Mouse (Mus musculus) MEL (cell line): Measurements from ENCODE around the gene Dnaic2. TPM values are rescaled to one million over a fixed set of nuclear protein-coding genes. Genes with fewer than 3 reads are reported as not detected.

Experiments used
- DNase-seq: peaks from one replicate; pipeline ENCODE4 v3.0.0; 2011; ENCODE audit warnings: low read depth, low spot score
- H3K27ac ChIP-seq: 2 replicates; pipeline ENCODE4 v1.5.1; 2012; ENCODE audit warnings: low read depth, mild to moderate bottlenecking, control low read depth, low read length, moderate library complexity; ENCODE audit not compliant: control insufficient read depth
- H3K27me3 ChIP-seq, 2 experiments: fragments of 150-350 bp in 1 of 2; sonication (generic) in 1 of 2; 2 replicates each; pipeline ENCODE4 v1.6.1; 2012; ENCODE audit warnings: low read length in 2 of 2, mild to moderate bottlenecking in 2 of 2, improper control_type of control experiment in 1 of 2, moderate library complexity in 1 of 2; ENCODE audit not compliant: insufficient read depth in 2 of 2, control insufficient read depth in 1 of 2
- H3K36me3 ChIP-seq, 2 experiments: 2 replicates each; pipeline ENCODE4 v1.6.1; 2012 to 2014; ENCODE audit warnings: low read length in 2 of 2, improper control_type of control experiment in 1 of 2, inconsistent platforms in 1 of 2, mild to moderate bottlenecking in 1 of 2; ENCODE audit not compliant: insufficient read depth in 2 of 2, control insufficient read depth in 1 of 2
- H3K4me1 ChIP-seq, 2 experiments: fragments of 150-350 bp in 1 of 2; sonication (generic) in 1 of 2; 2 replicates each; pipeline ENCODE4 v1.6.1; 2012; ENCODE audit warnings: low read length in 2 of 2, improper control_type of control experiment in 1 of 2, mild to moderate bottlenecking in 1 of 2; ENCODE audit not compliant: insufficient read depth in 2 of 2, control insufficient read depth in 1 of 2
- H3K4me3 ChIP-seq, 2 experiments: fragments of 150-350 bp in 1 of 2; sonication (generic) in 1 of 2; 2 replicates each; pipeline ENCODE4 v1.5.1; 2012; ENCODE audit warnings: low read depth in 2 of 2, low read length in 2 of 2, mild to moderate bottlenecking in 2 of 2, moderate library complexity in 2 of 2, control low read depth in 1 of 2, improper control_type of control experiment in 1 of 2; ENCODE audit not compliant: control insufficient read depth in 1 of 2, insufficient read depth in 1 of 2
- H3K79me2 ChIP-seq: 2 replicates; pipeline ENCODE4 v1.6.1; 2012; ENCODE audit warnings: mild to moderate bottlenecking, low read length, moderate library complexity; ENCODE audit not compliant: control insufficient read depth, poor library complexity, insufficient read depth
- H3K9ac ChIP-seq: 2 replicates; pipeline ENCODE4 v1.6.1; 2012; ENCODE audit warnings: low read depth, mild to moderate bottlenecking, control low read depth, low read length, moderate library complexity; ENCODE audit not compliant: control insufficient read depth, poor library complexity, severe bottlenecking
- H3K9me3 ChIP-seq: fragments of 150-350 bp; sonication (generic); replicated peaks from 2 replicates; pipeline ENCODE4 v1.6.1; 2012; ENCODE audit warnings: mild to moderate bottlenecking, low read length, improper control_type of control experiment, moderate library complexity; ENCODE audit not compliant: insufficient read depth
- CHD1 ChIP-seq: IDR thresholded peaks from 2 replicates; pipeline ENCODE4 v1.6.1; 2012; ENCODE audit warnings: low read depth, mild to moderate bottlenecking, inconsistent platforms, low read length, improper control_type of control experiment
- CHD2 ChIP-seq: IDR thresholded peaks from 2 replicates; pipeline ENCODE4 v1.6.1; 2011; ENCODE audit warnings: low read length, improper control_type of control experiment
- CTCF ChIP-seq, 3 experiments: IDR thresholded peaks in 2 of 3; conservative IDR thresholded peaks in 1 of 3; 2 replicates each; pipeline ENCODE4 v1.5.1; 2011 to 2012; ENCODE audit warnings: low read length in 3 of 3, low read depth in 2 of 3, mild to moderate bottlenecking in 2 of 3, improper control_type of control experiment in 1 of 3, inconsistent platforms in 1 of 3, mixed read lengths in 1 of 3, moderate library complexity in 1 of 3; ENCODE audit not compliant: control insufficient read depth in 1 of 3, insufficient read depth in 1 of 3, poor library complexity in 1 of 3, severe bottlenecking in 1 of 3
- E2F4 ChIP-seq: IDR thresholded peaks from 2 replicates; pipeline ENCODE4 v1.6.1; 2011; ENCODE audit warnings: low read depth, low read length, improper control_type of control experiment, borderline replicate concordance
- ETS1 ChIP-seq: IDR thresholded peaks from 2 replicates; pipeline ENCODE4 v1.6.1; 2012; ENCODE audit warnings: low read depth, mild to moderate bottlenecking, inconsistent platforms, low read length, improper control_type of control experiment, moderate library complexity
- GATA1 ChIP-seq: IDR thresholded peaks from 2 replicates; pipeline ENCODE4 v1.6.1; 2011; ENCODE audit warnings: low read depth, low read length, improper control_type of control experiment
- HCFC1 ChIP-seq: IDR thresholded peaks from 2 replicates; pipeline ENCODE4 v1.6.1; 2012; ENCODE audit warnings: low read depth, mild to moderate bottlenecking, inconsistent platforms, low read length, improper control_type of control experiment, moderate library complexity
- KAT2A ChIP-seq: conservative IDR thresholded peaks from 2 replicates; pipeline ENCODE4 v1.6.1; 2012; ENCODE audit warnings: low read depth, low read length, improper control_type of control experiment, inconsistent platforms
- MAX ChIP-seq: IDR thresholded peaks from 2 replicates; pipeline ENCODE4 v1.6.1; 2011; ENCODE audit warnings: low read length, improper control_type of control experiment
- MEF2A ChIP-seq: IDR thresholded peaks from 2 replicates; pipeline ENCODE4 v1.6.1; 2014; ENCODE audit warnings: low read depth, mild to moderate bottlenecking, inconsistent platforms, low read length, improper control_type of control experiment; ENCODE audit not compliant: poor library complexity, insufficient replicate concordance, severe bottlenecking; ENCODE audit errors: extremely low read depth
- MXI1 ChIP-seq: IDR thresholded peaks from 2 replicates; pipeline ENCODE4 v1.6.1; 2011; ENCODE audit warnings: mild to moderate bottlenecking, low read depth, low read length, improper control_type of control experiment
- NELFE ChIP-seq: IDR thresholded peaks from 2 replicates; pipeline ENCODE4 v1.6.1; 2011; ENCODE audit warnings: low read depth, low read length, improper control_type of control experiment
- NRF1 ChIP-seq: IDR thresholded peaks from 2 replicates; pipeline ENCODE4 v1.6.1; 2014; ENCODE audit warnings: low read depth, mild to moderate bottlenecking, inconsistent platforms, low read length, improper control_type of control experiment, moderate library complexity; ENCODE audit not compliant: poor library complexity, insufficient read depth, severe bottlenecking
- POLR2A ChIP-seq, 2 experiments: IDR thresholded peaks; 2 replicates each; pipeline ENCODE4 v1.6.1; 2011 to 2012; ENCODE audit warnings: low read length in 2 of 2, mild to moderate bottlenecking in 2 of 2, control low read depth in 1 of 2, improper control_type of control experiment in 1 of 2, low read depth in 1 of 2, moderate library complexity in 1 of 2; ENCODE audit not compliant: control insufficient read depth in 1 of 2, insufficient read depth in 1 of 2, poor library complexity in 1 of 2
- POLR2AphosphoS2 ChIP-seq: IDR thresholded peaks from 2 replicates; pipeline ENCODE4 v1.6.1; 2011; ENCODE audit warnings: low read length, improper control_type of control experiment
- RAD21 ChIP-seq: IDR thresholded peaks from 2 replicates; pipeline ENCODE4 v1.6.1; 2011; ENCODE audit warnings: mild to moderate bottlenecking, low read depth, low read length, improper control_type of control experiment
- RCOR1 ChIP-seq: IDR thresholded peaks from 2 replicates; pipeline ENCODE4 v1.6.1; 2012; ENCODE audit warnings: low read depth, mild to moderate bottlenecking, inconsistent platforms, low read length, improper control_type of control experiment
- SIN3A ChIP-seq: IDR thresholded peaks from 2 replicates; pipeline ENCODE4 v1.6.1; 2012; ENCODE audit warnings: low read length, improper control_type of control experiment, inconsistent platforms
- TBP ChIP-seq: IDR thresholded peaks from 2 replicates; pipeline ENCODE4 v1.8.0; 2011; ENCODE audit warnings: low read depth, low read length, improper control_type of control experiment
- USF1 ChIP-seq: IDR thresholded peaks from 2 replicates; pipeline ENCODE4 v1.6.1; 2014; ENCODE audit warnings: low read depth, mild to moderate bottlenecking, inconsistent platforms, low read length, improper control_type of control experiment, moderate library complexity
- USF2 ChIP-seq, 2 experiments: IDR thresholded peaks; 2 replicates each; pipeline ENCODE4 v1.6.1; 2011 to 2012; ENCODE audit warnings: improper control_type of control experiment in 2 of 2, low read length in 2 of 2, borderline replicate concordance in 1 of 2, inconsistent platforms in 1 of 2, low read depth in 1 of 2, mild to moderate bottlenecking in 1 of 2; ENCODE audit not compliant: insufficient read depth in 1 of 2
- ZC3H11A ChIP-seq: IDR thresholded peaks from 2 replicates; pipeline ENCODE4 v1.6.1; 2012; ENCODE audit warnings: low read depth, mild to moderate bottlenecking, inconsistent platforms, low read length, improper control_type of control experiment
- ZKSCAN1 ChIP-seq: IDR thresholded peaks from 2 replicates; pipeline ENCODE4 v1.6.1; 2012; ENCODE audit warnings: low read depth, mild to moderate bottlenecking, inconsistent platforms, low read length, improper control_type of control experiment, moderate library complexity
- ZMIZ1 ChIP-seq: IDR thresholded peaks from 2 replicates; pipeline ENCODE4 v1.6.1; 2012; ENCODE audit warnings: low read depth, mild to moderate bottlenecking, inconsistent platforms, low read length, improper control_type of control experiment, moderate library complexity
- ZNF384 ChIP-seq: IDR thresholded peaks from 2 replicates; pipeline ENCODE4 v1.6.1; 2012; ENCODE audit warnings: low read depth, mild to moderate bottlenecking, inconsistent platforms, low read length, improper control_type of control experiment
- polyA plus RNA-seq, 2 experiments: library from polyadenylated mRNA; stranded (reverse) in 1 of 2; unstranded in 1 of 2; fragments of >175 nt in 1 of 2; fragments of >200 nt in 1 of 2; gene quantifications; 2 replicates each; pipeline versions ENCODE4 v1.2.1 to v1.2.4; 2012; ENCODE audit warnings: low replicate concordance in 2 of 2, low read depth in 1 of 2; ENCODE audit not compliant: insufficient read length in 2 of 2, insufficient read depth in 1 of 2, missing spikeins in 1 of 2
- total RNA-seq: library from RNA; depleted of rRNA; stranded (reverse); fragments of 300-350 nt; gene quantifications from 2 replicates; pipeline ENCODE4 v1.2.3, GENCODE M21; 2012

Dnaic2 gene
- total and polyA plus RNA-seq, 3 experiments = not detected

DNA sequence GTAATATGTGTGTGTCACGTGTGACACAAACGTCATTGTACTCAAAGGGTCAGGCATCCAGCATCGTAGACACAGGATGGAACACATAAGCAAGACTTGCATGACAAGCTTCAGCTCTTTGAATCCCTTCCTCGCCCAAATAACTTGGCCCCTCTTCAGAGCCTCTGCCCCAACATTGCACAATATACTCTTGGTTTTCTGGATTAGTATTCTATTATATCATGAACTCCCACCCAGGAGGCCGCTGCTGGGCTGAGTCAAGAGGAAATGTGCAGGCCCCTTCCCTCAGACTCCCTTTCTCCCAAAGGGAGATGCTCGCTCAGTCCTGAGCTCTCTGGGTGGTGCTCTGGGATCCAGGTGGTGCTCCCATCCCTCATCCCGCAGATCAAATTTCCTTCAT, 28.7 kb upstream of the Dnaic2 start:
- Histone ChIP-seq H3K9ac (no peak overlapping the region), H3K4me1 (no peaks in the 10 kb centered on the region), H3K79me2 (no peaks in the 10 kb centered on the region), H3K36me3 (no peaks in the 10 kb centered on the region; a peak in 1 of 4 replicates), H3K27ac (no peak overlapping the region), H3K27me3 (no peaks in the 10 kb centered on the region), H3K4me3 (no peak overlapping the region), H3K9me3 (no peaks in the 10 kb centered on the region)
- no peak for DNase-seq
- no peak for TF ChIP-seq ZNF384
- TF ChIP-seq GATA1 = no peak
- no peak for TF ChIP-seq KAT2A
- no peak for TF ChIP-seq ZKSCAN1
- TF ChIP-seq POLR2A (IDR thresholded peaks at IDR 0.05; ENCODE audit: control insufficient read depth in 1 of 2, insufficient read depth in 1 of 2, low read depth in 1 of 2, low read length in 2 of 2, poor library complexity in 1 of 2) = no peak
- TF ChIP-seq MXI1 = no peak
- no peak for TF ChIP-seq USF2 (IDR thresholded peaks at IDR 0.05; ENCODE audit: borderline replicate concordance in 1 of 2, insufficient read depth in 1 of 2, low read depth in 1 of 2, low read length in 2 of 2)
- TF ChIP-seq RAD21 = no peak
- TF ChIP-seq NELFE = no peak
- no peak for TF ChIP-seq CHD2
- TF ChIP-seq CTCF (IDR thresholded peaks at IDR 0.05 in 2 of 3, conservative IDR thresholded peaks at IDR 0.05 in 1 of 3; ENCODE audit: control insufficient read depth in 1 of 3, insufficient read depth in 1 of 3, low read depth in 2 of 3, low read length in 3 of 3, poor library complexity in 1 of 3, severe bottlenecking in 1 of 3) = no peak
- no peak for TF ChIP-seq ZMIZ1
- TF ChIP-seq NRF1 = no peak
- TF ChIP-seq HCFC1 = no peak
- TF ChIP-seq USF1 = no peak
- TF ChIP-seq ZC3H11A = no peak
- no peak for TF ChIP-seq MAX
- TF ChIP-seq ETS1 = no peak
- no peak for TF ChIP-seq POLR2AphosphoS2
- no peak for TF ChIP-seq CHD1

DNA sequence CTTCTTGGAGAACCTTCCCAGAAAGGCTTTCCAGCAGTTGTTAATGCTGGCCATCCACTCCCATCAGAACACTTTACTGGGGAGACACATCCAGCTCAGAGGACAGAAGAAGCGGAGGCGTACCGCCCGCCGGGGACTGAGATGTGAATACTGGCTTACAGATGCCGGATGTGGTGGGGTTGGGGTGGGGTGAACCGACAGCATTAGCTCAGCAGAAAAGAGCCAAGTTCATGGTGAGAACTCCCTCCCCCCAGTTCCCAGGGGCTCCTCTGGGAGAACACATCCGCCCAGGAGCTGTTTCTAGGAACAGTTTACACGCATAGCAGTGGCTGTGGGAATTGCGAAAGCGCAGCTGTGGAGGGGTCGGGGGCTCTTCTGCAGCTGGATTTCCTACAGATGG, 27.7 kb upstream of the Dnaic2 start:
- Histone ChIP-seq H3K4me1 (no peaks in the 10 kb centered on the region), H3K36me3 (no peaks in the 10 kb centered on the region; a peak in 1 of 4 replicates), H3K27me3 (no peaks in the 10 kb centered on the region), H3K9ac (no peak overlapping the region), H3K27ac (no peak overlapping the region), H3K9me3 (no peaks in the 10 kb centered on the region), H3K79me2 (no peaks in the 10 kb centered on the region), H3K4me3 (no peak overlapping the region)
- TF ChIP-seq MEF2A (no peak), NRF1 (no peak), TBP (no peak), KAT2A (no peak), ZKSCAN1 (no peak), SIN3A (no peak), MAX (no peak), E2F4 (no peak), USF1 (no peak), RCOR1 (no peak), ZMIZ1 (no peak)
- DNase-seq = no peak
